Mouse (Mus musculus): ENCODE data around the gene Ttc21a. TPM values are rescaled to one million over a fixed set of nuclear protein-coding genes. Genes with fewer than 3 reads are reported as not detected.

Gene Ttc21a
- polyA plus RNA-seq, 1 experiment, result not detected

GRCm38 (mm10) chr9:119993092-119993844 lies 55.9 kb downstream of the Ttc21a start:
- Histone ChIP-seq H3K27ac (replicated peaks; ENCODE audit: low read depth, low read length) (no peak overlapping the region), H3K4me3 (ENCODE audit: insufficient read depth, low read depth, low read length) (no peak overlapping the region), H3K4me1 (ENCODE audit: control insufficient read depth, insufficient read depth, insufficient read length, low read length) (no peaks in the 10 kb centered on the region)

GRCm38 (mm10) chr9:119994207-119994606 lies 56.8 kb downstream of the Ttc21a start:
- H3K4me3 ChIP-seq (ENCODE audit: insufficient read depth, low read depth, low read length), result no peak overlapping the region
- no peak overlapping the region for H3K27ac ChIP-seq (replicated peaks; ENCODE audit: low read depth, low read length)
- H3K4me1 ChIP-seq (ENCODE audit: control insufficient read depth, insufficient read depth, insufficient read length, low read length), result no peaks in the 10 kb centered on the region

GRCm38 (mm10) chr9:119996080-119996479 lies 58.7 kb downstream of the Ttc21a start:
- Histone ChIP-seq H3K4me3 (ENCODE audit: insufficient read depth, low read depth, low read length) (no peak overlapping the region), H3K4me1 (ENCODE audit: control insufficient read depth, insufficient read depth, insufficient read length, low read length) (no peaks in the 10 kb centered on the region; the same call in 1 of the 2 replicates), H3K27ac (replicated peaks; ENCODE audit: low read depth, low read length) (no peak overlapping the region)

- Histone ChIP-seq H3K4me3 (ENCODE audit: insufficient read depth, low read depth, low read length) (no peak overlapping the region), H3K27ac (replicated peaks; ENCODE audit: low read depth, low read length) (no peak overlapping the region), H3K4me1 (ENCODE audit: control insufficient read depth, insufficient read depth, insufficient read length, low read length) (no peaks in the 10 kb centered on the region; the same call in 1 of the 2 replicates)
Observed at GRCm38 (mm10) chr9:119998776-119999175, 61.4 kb downstream of the Ttc21a start.

DNA sequence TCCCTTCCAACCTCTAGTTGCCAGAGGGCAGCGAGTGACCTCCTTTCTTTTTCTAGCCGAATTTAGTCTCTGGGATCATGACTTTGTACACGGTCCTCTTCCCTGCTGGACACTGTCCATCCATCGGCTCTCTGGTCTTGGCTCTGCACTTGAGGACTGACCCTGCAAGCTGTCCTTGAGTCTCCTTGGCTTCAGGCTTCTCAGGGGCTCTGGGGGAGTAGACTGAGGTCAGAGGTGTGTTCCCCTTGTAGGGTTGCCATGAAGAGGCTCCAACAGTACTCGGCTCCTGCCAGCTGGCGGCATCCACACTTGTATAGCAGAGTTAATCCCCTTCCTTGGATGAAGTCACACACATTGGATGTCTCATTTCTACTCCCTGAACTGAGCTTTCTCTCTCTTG lies 62.2 kb downstream of the Ttc21a start:
- H3K27ac ChIP-seq (replicated peaks; ENCODE audit: low read depth, low read length), result no peak overlapping the region

DNA sequence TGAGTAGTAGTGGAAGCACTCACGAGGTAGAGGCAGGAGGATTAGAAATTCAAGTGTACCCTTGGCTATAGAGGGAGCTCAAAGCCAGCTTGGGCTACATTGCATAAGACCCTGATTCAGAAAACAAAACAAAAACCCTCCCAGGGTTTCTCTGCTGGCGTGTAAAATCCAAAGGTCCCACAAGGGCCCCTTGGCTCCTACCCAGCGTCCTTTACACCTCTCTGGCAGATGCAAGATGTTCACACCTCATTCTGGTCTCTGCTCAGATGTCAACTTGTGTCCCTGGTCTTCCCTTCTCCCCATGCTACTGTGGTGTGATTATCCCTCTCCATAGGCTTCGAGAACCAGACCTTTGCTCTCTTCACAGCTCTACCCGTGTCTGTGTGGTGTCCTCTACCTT lies 63.4 kb downstream of the Ttc21a start:
- no peaks in the 10 kb centered on the region; the same call in 1 of the 2 replicates for H3K4me1 ChIP-seq (ENCODE audit: control insufficient read depth, insufficient read depth, insufficient read length, low read length)

More for the DNA sequence above, 62.2 kb downstream of the Ttc21a start:
- Histone ChIP-seq H3K4me3 (ENCODE audit: insufficient read depth, low read depth, low read length) (no peak overlapping the region), H3K4me1 (ENCODE audit: control insufficient read depth, insufficient read depth, insufficient read length, low read length) (no peaks in the 10 kb centered on the region; the same call in 1 of the 2 replicates)

DNA sequence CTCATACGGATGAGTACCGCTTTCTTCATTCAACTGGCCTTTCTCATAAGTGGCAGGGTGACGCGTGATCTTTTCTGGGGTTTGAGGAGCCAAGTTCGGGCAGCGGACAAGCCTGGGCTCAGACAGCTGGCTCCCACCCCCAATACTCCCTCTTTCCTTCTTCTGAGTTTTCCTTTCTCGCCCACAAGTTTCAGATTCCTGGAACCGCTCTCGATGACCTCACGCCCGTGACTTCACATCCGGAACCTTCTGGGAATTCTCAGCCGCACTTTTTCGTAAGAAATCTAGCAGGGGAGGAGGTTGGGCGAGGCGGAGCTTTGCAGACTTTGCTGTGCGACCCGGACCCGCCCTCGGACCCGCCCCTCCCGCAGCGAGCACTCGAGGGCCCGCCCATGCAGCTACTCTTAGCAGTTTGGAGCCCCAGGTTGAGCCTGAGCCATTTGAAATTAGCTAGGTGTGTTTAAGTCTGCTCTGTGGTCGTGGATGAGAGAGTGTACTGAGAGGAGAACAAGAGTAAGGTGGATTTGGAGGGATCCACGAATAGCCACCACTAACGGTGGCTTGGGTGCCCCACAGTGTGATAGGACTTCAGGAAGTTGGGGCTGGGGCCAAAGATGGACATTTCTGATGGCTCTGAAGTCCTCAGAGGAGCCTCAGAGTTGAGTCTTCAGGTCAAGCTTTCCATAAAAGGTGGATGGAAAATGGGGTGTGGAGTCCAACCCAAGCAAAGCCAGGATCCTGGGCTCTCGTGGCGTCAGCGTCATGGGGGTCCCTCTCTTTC lies 64.7 kb downstream of the Ttc21a start:
- peak overlapping the region; percentile 58 for H3K4me3 ChIP-seq (ENCODE audit: insufficient read depth, low read depth, low read length)
- no peaks in the 10 kb centered on the region; the same call in 1 of the 2 replicates for H3K4me1 ChIP-seq (ENCODE audit: control insufficient read depth, insufficient read depth, insufficient read length, low read length)
- H3K27ac ChIP-seq (replicated peaks; ENCODE audit: low read depth, low read length), result peak overlapping the region; percentile 88

More for the DNA sequence above, 63.4 kb downstream of the Ttc21a start:
- H3K27ac ChIP-seq (replicated peaks; ENCODE audit: low read depth, low read length), result no peak overlapping the region
- no peak overlapping the region for H3K4me3 ChIP-seq (ENCODE audit: insufficient read depth, low read depth, low read length)

- no peak overlapping the region for H3K4me3 ChIP-seq (ENCODE audit: insufficient read depth, low read depth, low read length)
- no peak overlapping the region for H3K27ac ChIP-seq (replicated peaks; ENCODE audit: low read depth, low read length)
- no peaks in the 10 kb centered on the region; the same call in 1 of the 2 replicates for H3K4me1 ChIP-seq (ENCODE audit: control insufficient read depth, insufficient read depth, insufficient read length, low read length)
Observed at GRCm38 (mm10) chr9:120002893-120003292, 65.5 kb downstream of the Ttc21a start.

- H3K4me3 ChIP-seq (ENCODE audit: insufficient read depth, low read depth, low read length), result no peak overlapping the region
- no peaks in the 10 kb centered on the region for H3K4me1 ChIP-seq (ENCODE audit: control insufficient read depth, insufficient read depth, insufficient read length, low read length)
- H3K27ac ChIP-seq (replicated peaks; ENCODE audit: low read depth, low read length), result no peak overlapping the region
Observed at GRCm38 (mm10) chr9:120005936-120006335, 68.5 kb downstream of the Ttc21a start.

GRCm38 (mm10) chr9:120007833-120008232 lies 70.4 kb downstream of the Ttc21a start:
- H3K27ac ChIP-seq (replicated peaks; ENCODE audit: low read depth, low read length), result no peak overlapping the region
- no peak overlapping the region for H3K4me3 ChIP-seq (ENCODE audit: insufficient read depth, low read depth, low read length)
- H3K4me1 ChIP-seq (ENCODE audit: control insufficient read depth, insufficient read depth, insufficient read length, low read length), result no peaks in the 10 kb centered on the region

GRCm38 (mm10) chr9:120009226-120009841 lies 71.9 kb downstream of the Ttc21a start:
- Histone ChIP-seq H3K4me1 (ENCODE audit: control insufficient read depth, insufficient read depth, insufficient read length, low read length) (no peaks in the 10 kb centered on the region), H3K27ac (replicated peaks; ENCODE audit: low read depth, low read length) (no peak overlapping the region), H3K4me3 (ENCODE audit: insufficient read depth, low read depth, low read length) (no peak overlapping the region)

DNA sequence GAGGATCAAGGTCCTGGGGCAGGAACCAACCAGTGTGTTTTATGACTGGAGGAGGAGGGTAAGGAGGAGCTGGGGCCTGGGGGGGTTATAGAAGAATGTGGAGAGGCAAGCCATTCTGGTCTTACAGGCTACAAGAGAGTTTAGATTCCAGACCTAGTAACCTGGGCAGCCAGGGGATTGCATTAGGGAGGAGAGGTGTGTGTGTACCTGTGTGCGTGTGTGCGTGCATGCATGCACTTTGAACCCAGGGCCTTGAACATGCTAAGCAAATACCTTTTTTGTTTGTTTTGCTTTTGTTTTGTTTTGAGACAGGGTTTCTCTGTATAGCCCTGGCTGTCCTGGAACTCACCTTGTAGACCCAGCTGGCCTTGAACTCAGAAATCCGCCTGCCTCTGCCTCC lies 72.5 kb downstream of the Ttc21a start:
- Histone ChIP-seq H3K4me3 (ENCODE audit: insufficient read depth, low read depth, low read length) (no peak overlapping the region), H3K4me1 (ENCODE audit: control insufficient read depth, insufficient read depth, insufficient read length, low read length) (no peaks in the 10 kb centered on the region), H3K27ac (replicated peaks; ENCODE audit: low read depth, low read length) (no peak overlapping the region)

- H3K4me3 ChIP-seq (ENCODE audit: insufficient read depth, low read depth, low read length), result peak overlapping the region; percentile 27
- peak overlapping the region; percentile 61 for H3K27ac ChIP-seq (replicated peaks; ENCODE audit: low read depth, low read length)
Observed at GRCm38 (mm10) chr9:120010781-120011511, 73.5 kb downstream of the Ttc21a start.

GRCm38 (mm10) chr9:120011533-120011932 lies 74.1 kb downstream of the Ttc21a start:
- peak overlapping the region; percentile 15; the same call in 1 of the 2 replicates for H3K4me3 ChIP-seq (ENCODE audit: insufficient read depth, low read depth, low read length)
- no peaks in the 10 kb centered on the region for H3K4me1 ChIP-seq (ENCODE audit: control insufficient read depth, insufficient read depth, insufficient read length, low read length)
- peak overlapping the region; percentile 38 for H3K27ac ChIP-seq (replicated peaks; ENCODE audit: low read depth, low read length)

More at GRCm38 (mm10) chr9:120010781-120011511, 73.5 kb downstream of the Ttc21a start:
- H3K4me1 ChIP-seq (ENCODE audit: control insufficient read depth, insufficient read depth, insufficient read length, low read length), result no peaks in the 10 kb centered on the region
